Mouse (Mus musculus): ENCODE data around the gene Zfp964. TPM values are rescaled to one million over a fixed set of nuclear protein-coding genes. Genes with fewer than 3 reads are reported as not detected.
"Not testable (repeated sequence)": the region's sequence is repeated elsewhere in the genome, so short reads cannot be mapped to it uniquely, and the experiment has no call there.

The Zfp964 gene
- polyA plus RNA-seq (2014; fragmentation: Nextera tagmentation; extraction: Ambion mirVana), result 1.6 and 2.2 TPM in 2 replicates

GRCm38 (mm10) chr8:69654358-69654981 is at the start of gene Zfp964:
Gene Zfp964 (plus strand): TSS chr8:69654479.
- no peaks in the 10 kb centered on the region for H3K27me3 ChIP-seq (ENCODE audit: control insufficient read depth, insufficient read depth, low read length)
- ATAC-seq (ENCODE audit: low FRiP score) (peak; percentile 99), DNase-seq (ENCODE audit: low spot score) (peak; percentile 95)
- under 1% methylated on average over 55 of the region's 55 CpGs for WGBS
- peak within 1 kb of the TSS; percentile 93 for H3K4me2 ChIP-seq (replicated peaks)
- peak within 1 kb of the TSS; percentile 83 for H3K4me3 ChIP-seq (replicated peaks; ENCODE audit: low read length)
- no peaks in the 10 kb centered on the region for H3K36me3 ChIP-seq (replicated peaks; ENCODE audit: control insufficient read depth, insufficient read depth)
- peak within 1 kb of the TSS; percentile 87 for H3K9ac ChIP-seq
- peak within 1 kb of the TSS; percentile 89 for H3K27ac ChIP-seq
- peaks cover under 1% of the 10 kb centered on the region; the same call in 1 of the 2 replicates for H3K9me3 ChIP-seq (ENCODE audit: control insufficient read depth, low read length)
- H3K4me1 ChIP-seq (replicated peaks; ENCODE audit: control insufficient read depth, insufficient read depth, low read length), result no peaks in the 10 kb centered on the region; the same call in 1 of the 2 replicates

DNA sequence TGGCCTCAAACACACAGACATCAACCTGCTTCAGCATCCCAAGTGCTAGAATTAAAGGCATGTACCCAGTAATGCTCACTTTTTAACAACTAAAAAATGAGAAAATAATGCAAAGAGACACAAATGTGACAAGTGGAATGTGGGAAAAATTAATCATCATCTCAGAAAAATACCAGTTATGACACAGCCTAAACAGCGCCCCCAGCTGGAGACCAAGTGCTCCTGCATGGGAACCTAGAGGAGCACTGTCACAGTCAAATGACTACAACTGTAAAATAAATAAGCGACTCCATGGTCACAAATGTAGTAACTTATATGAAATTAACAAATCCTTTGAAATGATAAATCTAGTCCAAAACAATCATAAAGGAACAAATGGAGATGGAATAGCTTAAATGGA is 39.6 kb upstream of the Zfp964 start:
- Histone ChIP-seq H3K9ac (no peak overlapping the region), H3K4me1 (replicated peaks; ENCODE audit: control insufficient read depth, insufficient read depth, low read length) (no peaks in the 10 kb centered on the region), H3K36me3 (replicated peaks; ENCODE audit: control insufficient read depth, insufficient read depth) (peaks cover 90% of the 10 kb centered on the region), H3K4me2 (replicated peaks) (no peak overlapping the region), H3K4me3 (replicated peaks; ENCODE audit: low read length) (no peak overlapping the region), H3K9me3 (ENCODE audit: control insufficient read depth, low read length) (no peaks in the 10 kb centered on the region), H3K27ac (no peak overlapping the region), H3K27me3 (ENCODE audit: control insufficient read depth, insufficient read depth, low read length) (no peaks in the 10 kb centered on the region)
- DNase-seq (ENCODE audit: low spot score) (no peak), ATAC-seq (ENCODE audit: low FRiP score) (no peak)
- 54% methylated on average over 2 of the region's 2 CpGs for WGBS

DNA sequence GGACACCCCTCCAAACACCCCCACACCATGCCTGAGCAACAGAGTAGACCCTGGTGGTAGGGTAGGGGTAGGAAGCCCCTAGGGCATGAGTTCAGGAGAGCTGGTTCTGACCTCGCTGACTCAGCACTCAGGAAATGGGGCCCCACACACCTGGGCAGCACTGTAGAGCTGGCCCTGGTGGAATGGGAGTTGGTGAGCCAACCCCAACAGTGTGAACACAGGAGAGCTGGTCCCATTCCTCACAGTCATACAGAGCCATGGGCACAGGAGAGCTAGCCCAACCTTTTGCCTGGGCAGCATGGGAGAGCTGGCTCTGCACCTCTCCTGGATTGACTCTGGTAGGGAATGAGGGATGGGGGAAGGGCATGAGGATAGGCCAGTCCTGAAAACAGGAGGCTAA is 36.2 kb upstream of the Zfp964 start:
- Histone ChIP-seq H3K4me3 (replicated peaks; ENCODE audit: low read length) (no peak overlapping the region), H3K27me3 (ENCODE audit: control insufficient read depth, insufficient read depth, low read length) (no peaks in the 10 kb centered on the region), H3K4me2 (replicated peaks) (no peak overlapping the region), H3K4me1 (replicated peaks; ENCODE audit: control insufficient read depth, insufficient read depth, low read length) (peaks cover 2% of the 10 kb centered on the region), H3K9me3 (ENCODE audit: control insufficient read depth, low read length) (no peaks in the 10 kb centered on the region), H3K36me3 (replicated peaks; ENCODE audit: control insufficient read depth, insufficient read depth) (peaks cover 57% of the 10 kb centered on the region), H3K27ac (no peak overlapping the region), H3K9ac (no peak overlapping the region)
- ATAC-seq (ENCODE audit: low FRiP score), result peak; percentile 65
- DNase-seq (ENCODE audit: low spot score), result no peak
- 94% methylated on average over 1 of the region's 1 CpGs for WGBS

GRCm38 (mm10) chr8:69625095-69625789 is 29.0 kb upstream of the Zfp964 start, which contains the start of gene Zfp868:
Gene Zfp868 (minus strand): TSS chr8:69625548.
- ATAC-seq (ENCODE audit: low FRiP score), result peak; percentile 99
- Histone ChIP-seq H3K27me3 (ENCODE audit: control insufficient read depth, insufficient read depth, low read length) (no peaks in the 10 kb centered on the region), H3K36me3 (replicated peaks; ENCODE audit: control insufficient read depth, insufficient read depth) (no peaks in the 10 kb centered on the region), H3K4me2 (replicated peaks) (peak within 1 kb of the TSS; percentile 51), H3K4me1 (replicated peaks; ENCODE audit: control insufficient read depth, insufficient read depth, low read length) (peaks cover 14% of the 10 kb centered on the region), H3K4me3 (replicated peaks; ENCODE audit: low read length) (peak within 1 kb of the TSS; percentile 71), H3K27ac (peak within 1 kb of the TSS; percentile 99), H3K9ac (peak within 1 kb of the TSS; percentile 92), H3K9me3 (ENCODE audit: control insufficient read depth, low read length) (0 out of 2 replicates have a peak, but pooled peaks cover 4% of the 10 kb centered on the region)
- under 1% methylated on average over 41 of the region's 41 CpGs for WGBS
- DNase-seq (ENCODE audit: low spot score), result peak; percentile 99

GRCm38 (mm10) chr8:69653808-69654357 is 396 bp upstream of the Zfp964 start:
- no peaks in the 10 kb centered on the region; the same call in 1 of the 2 replicates for H3K4me1 ChIP-seq (replicated peaks; ENCODE audit: control insufficient read depth, insufficient read depth, low read length)
- DNase-seq (ENCODE audit: low spot score) (no peak), ATAC-seq (ENCODE audit: low FRiP score) (peak; percentile 21; the same call in 1 of the 2 replicates)
- WGBS, result 47% methylated on average over 10 of the region's 10 CpGs
- no peaks in the 10 kb centered on the region for H3K36me3 ChIP-seq (replicated peaks; ENCODE audit: control insufficient read depth, insufficient read depth)
- peak overlapping the region; percentile 93 for H3K4me2 ChIP-seq (replicated peaks)
- H3K4me3 ChIP-seq (replicated peaks; ENCODE audit: low read length), result peak overlapping the region; percentile 83
- no peaks in the 10 kb centered on the region for H3K27me3 ChIP-seq (ENCODE audit: control insufficient read depth, insufficient read depth, low read length)
- H3K27ac ChIP-seq, result peak overlapping the region; percentile 89; the same call in 1 of the 2 replicates
- H3K9ac ChIP-seq, result no peak overlapping the region
- no peaks in the 10 kb centered on the region for H3K9me3 ChIP-seq (ENCODE audit: control insufficient read depth, low read length)

DNA sequence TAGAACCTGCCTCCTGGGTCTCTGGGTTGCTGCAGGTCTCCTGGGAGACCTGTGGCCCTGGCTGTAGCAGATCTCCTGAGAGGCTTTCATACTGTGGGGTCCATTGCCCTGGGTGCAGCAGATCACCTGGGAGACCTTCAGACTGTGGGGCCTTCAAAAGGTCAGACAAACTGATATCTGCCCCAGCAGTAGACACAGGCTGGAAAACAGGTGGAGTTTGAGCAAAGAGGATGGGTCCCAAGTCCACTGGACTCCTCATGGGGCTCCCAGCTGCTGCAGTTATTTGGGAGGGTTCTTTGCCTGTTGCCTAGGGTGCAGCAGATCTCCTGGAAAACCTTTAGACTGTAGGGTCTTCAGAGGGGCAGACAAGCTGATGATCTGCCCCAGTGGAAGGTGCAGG is 7.0 kb downstream of the Zfp964 start:
- Histone ChIP-seq H3K9me3 (ENCODE audit: control insufficient read depth, low read length) (peaks cover 7% of the 10 kb centered on the region), H3K4me2 (replicated peaks) (no peak overlapping the region), H3K36me3 (replicated peaks; ENCODE audit: control insufficient read depth, insufficient read depth) (peaks cover 24% of the 10 kb centered on the region), H3K4me1 (replicated peaks; ENCODE audit: control insufficient read depth, insufficient read depth, low read length) (no peaks in the 10 kb centered on the region), H3K4me3 (replicated peaks; ENCODE audit: low read length) (no peak overlapping the region), H3K27me3 (ENCODE audit: control insufficient read depth, insufficient read depth, low read length) (no peaks in the 10 kb centered on the region), H3K27ac (no peak overlapping the region), H3K9ac (no peak overlapping the region)
- ATAC-seq (ENCODE audit: low FRiP score), result no peak
- no peak for DNase-seq (ENCODE audit: low spot score)

GRCm38 (mm10) chr8:69665051-69665450 is 10.8 kb downstream of the Zfp964 start:
- not testable (repeated sequence) for ATAC-seq (ENCODE audit: low FRiP score)

GRCm38 (mm10) chr8:69701810-69702209 is 47.5 kb downstream of the Zfp964 start:
- ATAC-seq (ENCODE audit: low FRiP score), result no peak
- Histone ChIP-seq H3K27me3 (ENCODE audit: control insufficient read depth, insufficient read depth, low read length) (no peaks in the 10 kb centered on the region), H3K36me3 (replicated peaks; ENCODE audit: control insufficient read depth, insufficient read depth) (peaks cover 35% of the 10 kb centered on the region), H3K4me3 (replicated peaks; ENCODE audit: low read length) (no peak overlapping the region), H3K4me1 (replicated peaks; ENCODE audit: control insufficient read depth, insufficient read depth, low read length) (no peaks in the 10 kb centered on the region), H3K27ac (no peak overlapping the region), H3K4me2 (replicated peaks) (no peak overlapping the region), H3K9ac (no peak overlapping the region), H3K9me3 (ENCODE audit: control insufficient read depth, low read length) (peaks cover 4% of the 10 kb centered on the region; the same call in 1 of the 2 replicates)
- DNase-seq (ENCODE audit: low spot score), result no peak
- WGBS, result 83% methylated on average over 6 of the region's 6 CpGs

More at GRCm38 (mm10) chr8:69665051-69665450, 10.8 kb downstream of the Zfp964 start:
- not testable (repeated sequence) for H3K27me3 ChIP-seq (ENCODE audit: control insufficient read depth, insufficient read depth, low read length); H3K4me2 ChIP-seq (replicated peaks); H3K4me3 ChIP-seq (replicated peaks; ENCODE audit: low read length); H3K9ac ChIP-seq; DNase-seq (ENCODE audit: low spot score); H3K9me3 ChIP-seq (ENCODE audit: control insufficient read depth, low read length); H3K4me1 ChIP-seq (replicated peaks; ENCODE audit: control insufficient read depth, insufficient read depth, low read length); H3K27ac ChIP-seq
- WGBS, result 84% methylated on average over 2 of the region's 2 CpGs
- peaks cover 24% of the 10 kb centered on the region for H3K36me3 ChIP-seq (replicated peaks; ENCODE audit: control insufficient read depth, insufficient read depth)

DNA sequence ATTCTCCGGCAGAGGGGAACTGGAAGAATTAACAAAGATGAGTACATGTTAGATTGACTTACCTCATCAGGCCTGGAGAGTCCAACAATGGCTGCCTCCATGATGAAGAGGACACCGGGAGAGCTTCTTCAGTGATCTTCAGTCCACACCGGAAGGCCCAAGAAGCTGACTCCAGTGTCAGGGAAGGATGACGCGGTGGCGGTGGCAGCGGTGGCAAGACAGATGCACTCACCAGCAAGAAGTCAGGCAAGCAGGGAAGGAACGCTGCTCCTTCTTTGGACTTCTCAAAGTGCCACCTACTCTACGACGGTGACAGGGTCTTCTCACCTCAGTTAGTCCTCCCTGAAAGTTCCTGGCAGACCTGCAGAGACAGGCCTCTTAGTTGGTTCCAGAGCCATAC is 56.3 kb downstream of the Zfp964 start, which contains the start of gene Zfp869:
Gene Zfp869, minus strand, starts transcription at position 101 of the 400 bp plus-strand sequence.
- not testable (repeated sequence) for ATAC-seq (ENCODE audit: low FRiP score); H3K27me3 ChIP-seq (ENCODE audit: control insufficient read depth, insufficient read depth, low read length); H3K4me2 ChIP-seq (replicated peaks); DNase-seq (ENCODE audit: low spot score); H3K4me3 ChIP-seq (replicated peaks; ENCODE audit: low read length); H3K27ac ChIP-seq; H3K9me3 ChIP-seq (ENCODE audit: control insufficient read depth, low read length); H3K9ac ChIP-seq
- Histone ChIP-seq H3K4me1 (replicated peaks; ENCODE audit: control insufficient read depth, insufficient read depth, low read length) (peaks cover 11% of the 10 kb centered on the region), H3K36me3 (replicated peaks; ENCODE audit: control insufficient read depth, insufficient read depth) (peaks cover 62% of the 10 kb centered on the region)
- WGBS, result over 99% methylated on average over 8 of the region's 10 CpGs

Data from hindbrain, embryonic 14.5 days (tissue).